ENCODE assay signal across 24 mouse cellular contexts in genomic region chr12:74044241-74044640, GRCm38 (mm10). TPM values are rescaled to one million over a fixed set of nuclear protein-coding genes. Genes with fewer than 3 reads are reported as not detected.
DNase-seq lines count a peak whose midpoint lies in the region; ATAC-seq lines count a peak whose summit lies in the region.
"Had no signal": no experiment of that assay in that cellular context is flagged by ENCODE, and none has a peak within 500 bp of the region (broad histone marks: within the 10 kb centered on the region; RNA-seq: fewer than 3 reads in every experiment).

No protein-coding gene starts in this region.

- H3K27me3 ChIP-seq in forebrain, embryonic 13.5 days, result no peaks in the 10 kb centered on the region
- no peaks in the 10 kb centered on the region for H3K27me3 ChIP-seq in forebrain, embryonic 12.5 days
- H3K27me3 ChIP-seq in midbrain, embryonic 12.5 days, result no peaks in the 10 kb centered on the region
- no peaks in the 10 kb centered on the region for H3K27me3 ChIP-seq in midbrain, embryonic 11.5 days (ENCODE audit: control insufficient read depth, insufficient read depth, low read length)
- no peaks in the 10 kb centered on the region for H3K27me3 ChIP-seq in hindbrain, embryonic 14.5 days (ENCODE audit: control insufficient read depth, insufficient read depth, low read length)
- H3K27me3 ChIP-seq in neural tube, embryonic 14.5 days (ENCODE audit: control insufficient read depth, insufficient read depth, low read length), result no peaks in the 10 kb centered on the region
- H3K27me3 ChIP-seq in liver, embryonic 12.5 days (replicated peaks), result no peaks in the 10 kb centered on the region
- H3K27me3 ChIP-seq: heart, embryonic 15.5 days; stomach, embryonic 15.5 days had no signal

- no peaks in the 10 kb centered on the region for H3K36me3 ChIP-seq in forebrain, embryonic 13.5 days (ENCODE audit: poor library complexity, severe bottlenecking)
- H3K36me3 ChIP-seq in forebrain, embryonic 12.5 days (replicated peaks), result no peaks in the 10 kb centered on the region
- no peaks in the 10 kb centered on the region for H3K36me3 ChIP-seq in midbrain, embryonic 12.5 days
- H3K36me3 ChIP-seq in midbrain, embryonic 11.5 days (ENCODE audit: control insufficient read depth, insufficient read depth, low read length), result no peaks in the 10 kb centered on the region
- no peaks in the 10 kb centered on the region for H3K36me3 ChIP-seq in hindbrain, embryonic 14.5 days (replicated peaks; ENCODE audit: control insufficient read depth, insufficient read depth)
- no peaks in the 10 kb centered on the region for H3K36me3 ChIP-seq in neural tube, embryonic 14.5 days (ENCODE audit: control insufficient read depth, insufficient read depth, low read length)
- H3K36me3 ChIP-seq in liver, embryonic 12.5 days, result no peaks in the 10 kb centered on the region
- H3K36me3 ChIP-seq: G1E; heart, embryonic 15.5 days; stomach, embryonic 15.5 days had no signal

- H3K4me2 ChIP-seq in forebrain, embryonic 13.5 days, result no peak overlapping the region
- no peak overlapping the region for H3K4me2 ChIP-seq in forebrain, embryonic 12.5 days
- H3K4me2 ChIP-seq in midbrain, embryonic 12.5 days (replicated peaks), result no peak overlapping the region
- H3K4me2 ChIP-seq in midbrain, embryonic 11.5 days, result no peak overlapping the region
- H3K4me2 ChIP-seq in hindbrain, embryonic 14.5 days (replicated peaks), result no peak overlapping the region
- H3K4me2 ChIP-seq in neural tube, embryonic 14.5 days (ENCODE audit: low read depth, low read length), result 0 out of 2 replicates have a peak overlapping the region, but pooled peaks have one; percentile 15
- no peak overlapping the region for H3K4me2 ChIP-seq in liver, embryonic 12.5 days
- H3K4me2 ChIP-seq: heart, embryonic 15.5 days; stomach, embryonic 15.5 days had no signal

- H3K4me3 ChIP-seq in forebrain, embryonic 13.5 days, result no peak overlapping the region
- H3K4me3 ChIP-seq in forebrain, embryonic 12.5 days (replicated peaks), result no peak overlapping the region
- H3K4me3 ChIP-seq in midbrain, embryonic 12.5 days, result no peak overlapping the region
- H3K4me3 ChIP-seq in midbrain, embryonic 11.5 days (ENCODE audit: low read depth, low read length), result no peak overlapping the region
- no peak overlapping the region for H3K4me3 ChIP-seq in hindbrain, embryonic 14.5 days (replicated peaks; ENCODE audit: low read length)
- H3K4me3 ChIP-seq in neural tube, embryonic 14.5 days (ENCODE audit: low read depth, low read length), result no peak overlapping the region
- H3K4me3 ChIP-seq in liver, embryonic 12.5 days, result no peak overlapping the region
- H3K4me3 ChIP-seq: heart, embryonic 15.5 days; stomach, embryonic 15.5 days had no signal

- no peak for DNase-seq in midbrain, embryonic 11.5 days (ENCODE audit: low spot score, missing footprints)
- DNase-seq in hindbrain, embryonic 14.5 days (ENCODE audit: low spot score), result no peak
- DNase-seq in natural killer cell, adult 2 months (ENCODE audit: low spot score in 2 of 2), result no peak
- DNase-seq: adrenal gland, postnatal 36 days; cerebellum, adult 2 months; gastrocnemius, postnatal 36 days; kidney, adult 11 months; left cerebral cortex, postnatal 4 days; liver; liver, postnatal 0 days; lung, postnatal 10 days; right cerebral cortex, postnatal 25 days; thymus, adult 18-20 months; thymus, postnatal 4 days had no signal

- ATAC-seq in forebrain, embryonic 13.5 days, result 0 out of 2 replicates have a peak, but pooled peaks have one; percentile 13
- ATAC-seq in forebrain, embryonic 12.5 days (ENCODE audit: low FRiP score), result no peak
- ATAC-seq in midbrain, embryonic 12.5 days (ENCODE audit: low FRiP score, low read depth), result no peak
- ATAC-seq in midbrain, embryonic 11.5 days (ENCODE audit: low FRiP score), result no peak
- no peak for ATAC-seq in hindbrain, embryonic 14.5 days (ENCODE audit: low FRiP score)
- ATAC-seq in neural tube, embryonic 14.5 days (ENCODE audit: low read depth), result peak; percentile 17; the same call in 1 of the 2 replicates
- no peak for ATAC-seq in liver, embryonic 12.5 days
- ATAC-seq: CD4-positive, CD25-positive, alpha-beta regulatory T cell, adult 4 months; liver, postnatal 0 days had no signal

- no peaks in the 10 kb centered on the region for H3K9me3 ChIP-seq in forebrain, embryonic 13.5 days (replicated peaks)
- H3K9me3 ChIP-seq in forebrain, embryonic 12.5 days, result no peaks in the 10 kb centered on the region
- H3K9me3 ChIP-seq in midbrain, embryonic 12.5 days, result no peaks in the 10 kb centered on the region
- H3K9me3 ChIP-seq in midbrain, embryonic 11.5 days (ENCODE audit: control insufficient read depth, low read length), result no peaks in the 10 kb centered on the region
- H3K9me3 ChIP-seq in hindbrain, embryonic 14.5 days (ENCODE audit: control insufficient read depth, low read length), result no peaks in the 10 kb centered on the region
- H3K9me3 ChIP-seq in neural tube, embryonic 14.5 days (ENCODE audit: control insufficient read depth, low read length), result no peaks in the 10 kb centered on the region
- H3K9me3 ChIP-seq in liver, embryonic 12.5 days (replicated peaks), result no peaks in the 10 kb centered on the region
- H3K9me3 ChIP-seq: G1E; heart, embryonic 15.5 days; stomach, embryonic 15.5 days had no signal

- H3K4me1 ChIP-seq in forebrain, embryonic 13.5 days, result no peaks in the 10 kb centered on the region
- no peaks in the 10 kb centered on the region; the same call in 1 of the 2 replicates for H3K4me1 ChIP-seq in forebrain, embryonic 12.5 days
- H3K4me1 ChIP-seq in midbrain, embryonic 12.5 days, result no peaks in the 10 kb centered on the region
- no peaks in the 10 kb centered on the region for H3K4me1 ChIP-seq in midbrain, embryonic 11.5 days (ENCODE audit: control insufficient read depth, insufficient read depth, low read length)
- 0 out of 2 replicates have a peak, but pooled peaks cover 10% of the 10 kb centered on the region for H3K4me1 ChIP-seq in hindbrain, embryonic 14.5 days (replicated peaks; ENCODE audit: control insufficient read depth, insufficient read depth, low read length)
- H3K4me1 ChIP-seq in neural tube, embryonic 14.5 days (ENCODE audit: control insufficient read depth, insufficient read depth, low read length), result peaks cover 6% of the 10 kb centered on the region; the same call in 1 of the 2 replicates
- H3K4me1 ChIP-seq in liver, embryonic 12.5 days, result no peaks in the 10 kb centered on the region
- H3K4me1 ChIP-seq: heart, embryonic 15.5 days; stomach, embryonic 15.5 days had no signal

- no peak overlapping the region for H3K9ac ChIP-seq in forebrain, embryonic 13.5 days
- no peak overlapping the region for H3K9ac ChIP-seq in forebrain, embryonic 12.5 days
- no peak overlapping the region for H3K9ac ChIP-seq in midbrain, embryonic 12.5 days (replicated peaks)
- H3K9ac ChIP-seq in midbrain, embryonic 11.5 days (ENCODE audit: low read length), result no peak overlapping the region
- no peak overlapping the region for H3K9ac ChIP-seq in hindbrain, embryonic 14.5 days
- no peak overlapping the region for H3K9ac ChIP-seq in neural tube, embryonic 14.5 days (replicated peaks; ENCODE audit: low read depth, low read length)
- no peak overlapping the region for H3K9ac ChIP-seq in liver, embryonic 12.5 days
- H3K9ac ChIP-seq: heart, embryonic 15.5 days; liver, postnatal 0 days; stomach, embryonic 15.5 days had no signal

- WGBS in forebrain, embryonic 13.5 days, result 79% methylated on average over 4 of the region's 4 CpGs
- WGBS in forebrain, embryonic 12.5 days, result 64% methylated on average over 4 of the region's 4 CpGs
- 75% methylated on average over 4 of the region's 4 CpGs for WGBS in midbrain, embryonic 12.5 days
- WGBS in midbrain, embryonic 11.5 days, result 77% methylated on average over 4 of the region's 4 CpGs
- WGBS in hindbrain, embryonic 14.5 days, result 57% methylated on average over 4 of the region's 4 CpGs
- 50% methylated on average over 4 of the region's 4 CpGs for WGBS in neural tube, embryonic 14.5 days
- 61% methylated on average over 4 of the region's 4 CpGs for WGBS in liver, embryonic 12.5 days (ENCODE audit: insufficient replicate concordance)

- H3K27ac ChIP-seq in forebrain, embryonic 13.5 days, result peak overlapping the region; percentile 40; the same call in 1 of the 2 replicates
- H3K27ac ChIP-seq in forebrain, embryonic 12.5 days, result no peak overlapping the region
- H3K27ac ChIP-seq in midbrain, embryonic 12.5 days (replicated peaks), result peak overlapping the region; percentile 40; the same call in 1 of the 2 replicates
- no peak overlapping the region for H3K27ac ChIP-seq in midbrain, embryonic 11.5 days (ENCODE audit: low read depth, low read length)
- peak overlapping the region; percentile 75 for H3K27ac ChIP-seq in hindbrain, embryonic 14.5 days
- H3K27ac ChIP-seq in neural tube, embryonic 14.5 days (ENCODE audit: low read depth, low read length), result peak overlapping the region; percentile 62; the same call in 1 of the 2 replicates
- no peak overlapping the region for H3K27ac ChIP-seq in liver, embryonic 12.5 days
- H3K27ac ChIP-seq: heart, embryonic 15.5 days; kidney, postnatal 0 days; stomach, embryonic 15.5 days had no signal

RNA-seq across cellular contexts. Expression of gene Syt16, which starts 46.8 kb away (rescaled TPM):
- 24.1 and 31.1 TPM in 2 replicates for polyA plus RNA-seq in forebrain, embryonic 13.5 days (2015; fragmentation: Nextera tagmentation; extraction: Ambion mirVana)
- 12.1 and 14.5 TPM in 2 replicates for polyA plus RNA-seq in forebrain, embryonic 12.5 days (2016; fragmentation: Nextera tagmentation; extraction: Ambion mirVana)
- 14.5 and 15.0 TPM in 2 replicates for polyA plus RNA-seq in midbrain, embryonic 12.5 days (2016; fragmentation: Nextera tagmentation; extraction: Ambion mirVana)
- polyA plus RNA-seq in midbrain, embryonic 11.5 days (2014; fragmentation: Nextera tagmentation; extraction: Ambion mirVana), result 6.5 and 7.0 TPM in 2 replicates
- 79.5 and 91.2 TPM in 2 replicates for polyA plus RNA-seq in hindbrain, embryonic 14.5 days (2014; fragmentation: Nextera tagmentation; extraction: Ambion mirVana)
- polyA plus RNA-seq in neural tube, embryonic 14.5 days (2014; fragmentation: Nextera tagmentation; extraction: Ambion mirVana), result 90.4 and 95.5 TPM in 2 replicates
- 0.07 and 0.17 TPM in 2 replicates for polyA plus RNA-seq in liver, embryonic 12.5 days (2016; fragmentation: Nextera tagmentation; extraction: Ambion mirVana)
- polyA plus RNA-seq: CD4-positive, CD25-positive, alpha-beta regulatory T cell, adult 4 months; G1E; liver, postnatal 0 days had no signal

Comparison
In these comparisons a context has a peak if more than half of its experiments do, and no peak if none do; other contexts are left out.
1. ATAC-seq: peak in forebrain, embryonic 13.5 days (single experiment) and neural tube, embryonic 14.5 days (single experiment); none in forebrain, embryonic 12.5 days (single experiment), midbrain, embryonic 12.5 days (single experiment), midbrain, embryonic 11.5 days (single experiment), hindbrain, embryonic 14.5 days (single experiment) and liver, embryonic 12.5 days (single experiment).
2. H3K27ac ChIP-seq: peak in forebrain, embryonic 13.5 days (single experiment), midbrain, embryonic 12.5 days (single experiment), hindbrain, embryonic 14.5 days (single experiment) and neural tube, embryonic 14.5 days (single experiment); none in forebrain, embryonic 12.5 days (single experiment), midbrain, embryonic 11.5 days (single experiment) and liver, embryonic 12.5 days (single experiment).